Mouse (Mus musculus) hindbrain, embryonic 15.5 days (tissue): Measurements from ENCODE around the gene Ppp1r3e. TPM values are rescaled to one million over a fixed set of nuclear protein-coding genes. Genes with fewer than 3 reads are reported as not detected.

Source experiments
- ATAC-seq: fragments of 200-750 bp; cut with Nextera tagmentation; 2 replicates; pipeline ENCODE4 v1.8.0; 2017; ENCODE audit warnings: low read depth, moderate number of reproducible peaks, moderate TSS enrichment; ENCODE audit not compliant: low FRiP score
- H3K27ac ChIP-seq: fragments of 300-500 bp; sonication (generic); replicated peaks from 2 replicates; pipeline ENCODE4 v1.5.1; 2015; ENCODE audit warnings: mild to moderate bottlenecking, inconsistent platforms
- H3K27me3 ChIP-seq: fragments of 300-500 bp; sonication (generic); 2 replicates; pipeline ENCODE4 v1.6.1; 2015; ENCODE audit warnings: control low read depth, inconsistent platforms
- H3K36me3 ChIP-seq: fragments of 300-500 bp; sonication (generic); 2 replicates; pipeline ENCODE4 v1.6.1; 2015; ENCODE audit warnings: control low read depth, inconsistent platforms
- H3K4me1 ChIP-seq: fragments of 300-500 bp; sonication (generic); replicated peaks from 2 replicates; pipeline ENCODE4 v1.6.1; 2015; ENCODE audit warnings: control low read depth, inconsistent platforms
- H3K4me2 ChIP-seq: fragments of 300-500 bp; sonication (generic); 2 replicates; pipeline ENCODE4 v1.6.1; 2015; ENCODE audit warnings: moderate library complexity, mild to moderate bottlenecking, inconsistent platforms
- H3K4me3 ChIP-seq: fragments of 300-500 bp; sonication (generic); 2 replicates; pipeline ENCODE4 v1.5.1; 2015; ENCODE audit warnings: mild to moderate bottlenecking, inconsistent platforms
- H3K9ac ChIP-seq: fragments of 300-500 bp; sonication (generic); 2 replicates; pipeline ENCODE4 v1.6.1; 2015; ENCODE audit warnings: inconsistent platforms
- H3K9me3 ChIP-seq: fragments of 300-500 bp; sonication (generic); 2 replicates; pipeline ENCODE4 v1.6.1; 2016; ENCODE audit warnings: control low read depth, inconsistent platforms
- WGBS: fragments of 180-500 bp; shearing (Covaris S2); methylation state at CpG from one replicate; pipeline ENCODE4 v1.1.7; 2015; 5-methylcytosine and 5-hydroxymethylcytosine counted together
- polyA plus RNA-seq: library from polyadenylated mRNA; unstranded; fragments of >200 nt; fragmentation: Nextera tagmentation; extraction: Ambion mirVana; gene quantifications from 2 replicates; pipeline ENCODE4 v1.2.1, GENCODE M21; 2015

Ppp1r3e gene
- polyA plus RNA-seq = 4.1 and 4.8 TPM in 2 replicates

GRCm38 (mm10) chr14:54877048-54877715 lies at the start of gene Ppp1r3e:
Ppp1r3e (minus strand) TSS chr14:54877550.
- Histone ChIP-seq H3K27ac (peak within 1 kb of the TSS; percentile 97), H3K4me2 (peak within 1 kb of the TSS; percentile 97), H3K9me3 (no peaks in the 10 kb centered on the region), H3K4me1 (peaks cover 20% of the 10 kb centered on the region), H3K4me3 (peak within 1 kb of the TSS; percentile 81), H3K27me3 (no peaks in the 10 kb centered on the region), H3K9ac (peak within 1 kb of the TSS; percentile 96), H3K36me3 (no peaks in the 10 kb centered on the region)
- WGBS = under 1% methylated on average over 47 of the region's 61 CpGs
- ATAC-seq = peak; percentile 85

GRCm38 (mm10) chr14:54926401-54927158 lies 49.2 kb upstream of the Ppp1r3e start:
- H3K4me1 ChIP-seq = peaks cover 43% of the 10 kb centered on the region
- peak; percentile 61 for ATAC-seq
- H3K27me3 ChIP-seq = no peaks in the 10 kb centered on the region
- H3K4me3 ChIP-seq = peak overlapping the region; percentile 58
- peak overlapping the region; percentile 74 for H3K9ac ChIP-seq
- peak overlapping the region; percentile 96 for H3K4me2 ChIP-seq
- H3K36me3 ChIP-seq = no peaks in the 10 kb centered on the region
- under 1% methylated on average over 52 of the region's 58 CpGs for WGBS
- peak overlapping the region; percentile 89 for H3K27ac ChIP-seq
- H3K9me3 ChIP-seq = no peaks in the 10 kb centered on the region

- H3K27ac ChIP-seq = peak within 1 kb of the TSS; percentile 89
- H3K4me1 ChIP-seq = peaks cover 41% of the 10 kb centered on the region
- H3K4me2 ChIP-seq = peak within 1 kb of the TSS; percentile 96
- peak within 1 kb of the TSS; percentile 74 for H3K9ac ChIP-seq
- H3K36me3 ChIP-seq = peaks cover 5% of the 10 kb centered on the region
- peak; percentile 73 for ATAC-seq
- 2% methylated on average over 53 of the region's 57 CpGs for WGBS
- no peaks in the 10 kb centered on the region for H3K9me3 ChIP-seq
- peak within 1 kb of the TSS; percentile 58 for H3K4me3 ChIP-seq
- H3K27me3 ChIP-seq = no peaks in the 10 kb centered on the region
These were observed 48.3 kb upstream of the Ppp1r3e start, which contains the start of gene Efs for GRCm38 (mm10) chr14:54925349-54926342. Efs (minus strand) TSS chr14:54926126.

- peak; percentile 27; the same call in 1 of the 2 replicates for ATAC-seq
- no peaks in the 10 kb centered on the region for H3K9me3 ChIP-seq
- peak overlapping the region; percentile 89 for H3K27ac ChIP-seq
- WGBS = 18% methylated on average over 7 of the region's 7 CpGs
- H3K4me3 ChIP-seq = peak overlapping the region; percentile 58
- peak overlapping the region; percentile 96 for H3K4me2 ChIP-seq
- 0 out of 2 replicates have a peak overlapping the region, but pooled peaks have one; percentile 74 for H3K9ac ChIP-seq
- peaks cover 9% of the 10 kb centered on the region for H3K36me3 ChIP-seq
- peaks cover 37% of the 10 kb centered on the region for H3K4me1 ChIP-seq
- no peaks in the 10 kb centered on the region for H3K27me3 ChIP-seq
These were observed 47.4 kb upstream of the Ppp1r3e start for GRCm38 (mm10) chr14:54924641-54925348.

GRCm38 (mm10) chr14:54920076-54920685 lies 42.8 kb upstream of the Ppp1r3e start:
- ATAC-seq = no peak
- no peak overlapping the region for H3K9ac ChIP-seq
- H3K27me3 ChIP-seq = no peaks in the 10 kb centered on the region
- no peaks in the 10 kb centered on the region for H3K9me3 ChIP-seq
- peaks cover 14% of the 10 kb centered on the region for H3K4me1 ChIP-seq
- 91% methylated on average over 16 of the region's 16 CpGs for WGBS
- no peak overlapping the region for H3K27ac ChIP-seq
- H3K4me2 ChIP-seq = no peak overlapping the region
- H3K36me3 ChIP-seq = peaks cover 12% of the 10 kb centered on the region
- no peak overlapping the region for H3K4me3 ChIP-seq

GRCm38 (mm10) chr14:54913343-54913742 lies 36.0 kb upstream of the Ppp1r3e start:
- peak overlapping the region; percentile 96 for H3K27ac ChIP-seq
- no peaks in the 10 kb centered on the region for H3K27me3 ChIP-seq
- WGBS = 9% methylated on average over 10 of the region's 10 CpGs
- H3K4me3 ChIP-seq = peak overlapping the region; percentile 93
- H3K4me1 ChIP-seq = peaks cover 40% of the 10 kb centered on the region
- H3K9ac ChIP-seq = peak overlapping the region; percentile 98
- no peaks in the 10 kb centered on the region for H3K9me3 ChIP-seq
- H3K36me3 ChIP-seq = peaks cover 10% of the 10 kb centered on the region
- ATAC-seq = no peak; the same call in 1 of the 2 replicates
- peak overlapping the region; percentile 89 for H3K4me2 ChIP-seq

GRCm38 (mm10) chr14:54912886-54913285 lies 35.5 kb upstream of the Ppp1r3e start, which contains the start of gene Slc22a17:
Slc22a17 (minus strand) TSS chr14:54913132.
- H3K9ac ChIP-seq = peak within 1 kb of the TSS; percentile 98
- H3K4me1 ChIP-seq = peaks cover 45% of the 10 kb centered on the region

GRCm38 (mm10) chr14:54912109-54912850 lies 34.9 kb upstream of the Ppp1r3e start:
- H3K27ac ChIP-seq = peak overlapping the region; percentile 96
- WGBS = 1% methylated on average over 62 of the region's 69 CpGs
- no peaks in the 10 kb centered on the region for H3K27me3 ChIP-seq
- H3K4me2 ChIP-seq = peak overlapping the region; percentile 89
- peak overlapping the region; percentile 98 for H3K9ac ChIP-seq
- peaks cover 19% of the 10 kb centered on the region for H3K36me3 ChIP-seq
- H3K4me3 ChIP-seq = peak overlapping the region; percentile 93
- H3K9me3 ChIP-seq = no peaks in the 10 kb centered on the region
- peaks cover 45% of the 10 kb centered on the region for H3K4me1 ChIP-seq
- peak; percentile 62 for ATAC-seq

More at GRCm38 (mm10) chr14:54912886-54913285, 35.5 kb upstream of the Ppp1r3e start, which contains the start of gene Slc22a17:
- H3K4me3 ChIP-seq = peak within 1 kb of the TSS; percentile 93
- peak within 1 kb of the TSS; percentile 96 for H3K27ac ChIP-seq
- H3K36me3 ChIP-seq = peaks cover 13% of the 10 kb centered on the region
- ATAC-seq = peak; percentile 95
- H3K4me2 ChIP-seq = peak within 1 kb of the TSS; percentile 89
- no peaks in the 10 kb centered on the region for H3K9me3 ChIP-seq
- H3K27me3 ChIP-seq = no peaks in the 10 kb centered on the region
- 0% methylated on average over 28 of the region's 28 CpGs for WGBS

GRCm38 (mm10) chr14:54908682-54909081 lies 31.3 kb upstream of the Ppp1r3e start:
- peaks cover 42% of the 10 kb centered on the region for H3K36me3 ChIP-seq

GRCm38 (mm10) chr14:54903641-54904040 lies 26.3 kb upstream of the Ppp1r3e start:
- H3K36me3 ChIP-seq = peaks cover 41% of the 10 kb centered on the region
- ATAC-seq = no peak
- H3K9me3 ChIP-seq = no peaks in the 10 kb centered on the region
- H3K4me1 ChIP-seq = peaks cover 7% of the 10 kb centered on the region; the same call in 1 of the 2 replicates
- H3K27ac ChIP-seq = no peak overlapping the region
- no peaks in the 10 kb centered on the region for H3K27me3 ChIP-seq
- WGBS = 89% methylated on average over 4 of the region's 4 CpGs
- no peak overlapping the region for H3K4me3 ChIP-seq
- H3K9ac ChIP-seq = no peak overlapping the region
- no peak overlapping the region for H3K4me2 ChIP-seq

More at GRCm38 (mm10) chr14:54908682-54909081, 31.3 kb upstream of the Ppp1r3e start:
- H3K9ac ChIP-seq = no peak overlapping the region
- no peaks in the 10 kb centered on the region for H3K27me3 ChIP-seq
- H3K4me1 ChIP-seq = peaks cover 43% of the 10 kb centered on the region
- H3K4me3 ChIP-seq = no peak overlapping the region
- H3K4me2 ChIP-seq = no peak overlapping the region
- no peak overlapping the region for H3K27ac ChIP-seq
- no peaks in the 10 kb centered on the region for H3K9me3 ChIP-seq
- no peak for ATAC-seq
- WGBS = 87% methylated on average over 7 of the region's 7 CpGs
